Mouse (Mus musculus) leukemia stem cell, adult 10-12 weeks (primary cell): ENCODE data around the gene Hus1. TPM values are rescaled to one million over a fixed set of nuclear protein-coding genes. Genes with fewer than 3 reads are reported as not detected.

Experiments
- polyA plus RNA-seq: library from polyadenylated mRNA; stranded (reverse); fragments of >175 nt; gene quantifications from 2 replicates; pipeline ENCODE4 v1.2.3, GENCODE M21; 2012; ENCODE audit warnings: low replicate concordance

Gene Hus1
- 1.6 and 18.1 TPM in 2 replicates for polyA plus RNA-seq

GRCm38 (mm10) chr11:9010853-9011339 is at the start of gene Hus1:
Gene Hus1, minus strand, starts transcription at chr11:9011191.

GRCm38 (mm10) chr11:9048703-9049060 is 37.7 kb upstream of the Hus1 start, which contains the start of gene Sun3:
Gene Sun3, minus strand, starts transcription at chr11:9048991.

GRCm38 (mm10) chr11:9048011-9048702 is 37.2 kb upstream of the Hus1 start, which contains the start of gene Gm11992:
Gene Gm11992, plus strand, starts transcription at chr11:9048594.

GRCm38 (mm10) chr11:8973166-8973565 is 37.8 kb downstream of the Hus1 start, which contains the start of gene Pkd1l1:
Gene Pkd1l1, minus strand, starts transcription at chr11:8973266.

Other genes starting within 250 kb of the Hus1 start
- 0.40 TPM in 1 of 2 replicates, not detected in the other for gene Pkd1l1, start 37.9 kb downstream of the Hus1 start, polyA plus RNA-seq
- not detected in 2 replicates for gene Gm11992, start 37.4 kb upstream of the Hus1 start, polyA plus RNA-seq
- not detected in 2 replicates for gene Sun3, start 37.8 kb upstream of the Hus1 start, polyA plus RNA-seq
- 0.43 TPM in 1 of 2 replicates, not detected in the other for gene Upp1, start 106.9 kb upstream of the Hus1 start, polyA plus RNA-seq
- gene Abca13, start 180.8 kb upstream of the Hus1 start, polyA plus RNA-seq = not detected in 2 replicates